Mouse (Mus musculus) adrenal gland, postnatal 25 days (tissue): ENCODE data around the gene Klhl10. TPM values are rescaled to one million over a fixed set of nuclear protein-coding genes. Genes with fewer than 3 reads are reported as not detected.
A peak's percentile ranks its signal among the peaks of the same experiment; 100 is the strongest.

Source experiments
- DNase-seq: peaks from one replicate; pipeline ENCODE4 v3.0.0; 2021; ENCODE audit warnings: mixed read lengths
- long read RNA-seq: library from polyadenylated mRNA; stranded (forward); transcript quantifications from one replicate; pipeline ENCODE4 v2.0.0, GENCODE M21; 2021
- total RNA-seq: library from RNA; stranded (reverse); gene quantifications from 2 replicates; pipeline ENCODE4 v1.2.3, GENCODE M21; 2021

Gene Klhl10
- 1.2 and 1.3 TPM in 2 replicates for total RNA-seq
- long read RNA-seq, partial matches to known transcripts: 0 of 1 reads
- long read RNA-seq, other reads (novel, unspliced or antisense): 1 of 1 reads

GRCm38 (mm10) chr11:100441797-100442196 is at the start of gene Klhl10, which contains the start of gene Nt5c3b:
TSS of gene Klhl10 (plus strand) at chr11:100441917.
TSS of gene Nt5c3b (minus strand) at chr11:100441808.
- no peak for DNase-seq

DNA sequence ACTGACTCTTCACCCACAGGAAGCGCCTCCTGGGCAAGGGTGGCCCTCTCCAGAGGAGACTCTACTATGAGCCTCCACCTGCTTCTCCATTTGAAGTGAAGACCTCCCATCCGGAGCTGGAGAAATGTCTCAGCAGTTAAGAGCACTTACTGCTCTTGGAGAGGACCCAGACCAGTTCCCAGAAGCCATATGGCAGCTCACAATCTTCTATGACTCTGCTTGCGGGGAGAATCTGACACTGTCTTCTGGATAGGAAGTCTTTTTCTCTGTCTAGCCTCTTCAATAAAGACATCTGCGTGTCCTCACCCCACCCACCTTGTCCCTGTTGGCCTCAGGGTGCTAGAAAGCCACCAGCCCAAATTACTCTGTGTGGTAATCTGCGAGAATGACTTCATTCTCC is 48.8 kb upstream of the Klhl10 start:
- DNase-seq: no peak

- DNase-seq: no peak
Measured at GRCm38 (mm10) chr11:100393733-100394132, 48.0 kb upstream of the Klhl10 start.

DNA sequence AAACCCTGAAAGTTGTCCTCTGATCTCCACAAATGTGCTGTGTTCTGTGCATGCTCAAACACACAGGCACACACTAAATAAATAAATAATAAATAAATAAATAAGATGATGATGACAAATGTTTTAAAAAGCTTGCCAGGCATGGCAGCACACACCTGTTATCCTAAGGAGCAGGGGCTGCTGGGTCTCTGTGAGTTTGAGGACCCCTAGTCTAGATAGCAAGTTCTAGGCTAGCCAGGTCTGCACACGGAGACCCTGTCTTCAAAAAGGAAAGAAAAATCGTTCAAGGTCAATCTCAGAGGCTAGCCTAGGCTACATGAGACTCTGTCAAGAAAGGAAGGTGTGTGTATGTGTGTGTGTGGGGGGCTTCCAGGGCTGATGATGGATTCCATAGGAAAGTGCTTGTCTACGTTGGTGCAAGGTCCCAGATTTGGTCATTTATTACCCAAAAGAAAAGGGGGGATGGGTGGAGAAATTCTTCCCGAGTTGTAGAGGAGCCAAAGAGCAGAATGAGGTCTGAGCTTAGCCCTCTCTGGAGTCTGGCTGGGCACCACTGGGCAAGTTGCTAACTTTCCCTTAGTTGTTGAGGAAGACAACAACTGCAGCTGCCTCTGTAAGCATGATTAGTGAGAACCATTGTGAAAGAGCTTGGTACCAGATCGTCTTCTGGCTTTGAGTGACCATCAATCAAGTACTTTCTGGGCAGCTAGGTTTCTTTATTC is 47.2 kb upstream of the Klhl10 start:
- no peak for DNase-seq

DNA sequence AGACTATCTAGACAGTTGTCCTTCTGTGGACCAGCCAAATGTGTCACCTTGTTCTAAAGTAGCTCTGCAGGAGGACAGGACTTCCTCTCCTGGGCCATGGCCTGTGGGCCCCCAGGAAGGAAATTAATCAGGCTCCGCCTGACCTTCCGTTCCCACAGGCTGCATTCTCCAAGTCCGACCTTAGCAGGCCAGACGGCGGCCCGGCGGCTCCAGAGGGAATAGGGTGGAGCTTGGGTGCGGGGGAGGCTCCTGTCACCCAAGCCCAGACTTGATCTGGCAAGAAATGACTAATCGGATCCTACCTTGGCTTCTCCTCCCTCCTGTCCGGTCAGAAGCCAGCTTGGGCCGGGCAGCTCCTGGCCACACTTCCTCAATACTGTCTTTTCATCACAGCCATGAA is 46.5 kb upstream of the Klhl10 start:
- DNase-seq: peak; percentile 76

GRCm38 (mm10) chr11:100395861-100396631 is 45.7 kb upstream of the Klhl10 start:
- no peak for DNase-seq

GRCm38 (mm10) chr11:100396886-100397599 is 44.7 kb upstream of the Klhl10 start:
- DNase-seq: no peak

DNA sequence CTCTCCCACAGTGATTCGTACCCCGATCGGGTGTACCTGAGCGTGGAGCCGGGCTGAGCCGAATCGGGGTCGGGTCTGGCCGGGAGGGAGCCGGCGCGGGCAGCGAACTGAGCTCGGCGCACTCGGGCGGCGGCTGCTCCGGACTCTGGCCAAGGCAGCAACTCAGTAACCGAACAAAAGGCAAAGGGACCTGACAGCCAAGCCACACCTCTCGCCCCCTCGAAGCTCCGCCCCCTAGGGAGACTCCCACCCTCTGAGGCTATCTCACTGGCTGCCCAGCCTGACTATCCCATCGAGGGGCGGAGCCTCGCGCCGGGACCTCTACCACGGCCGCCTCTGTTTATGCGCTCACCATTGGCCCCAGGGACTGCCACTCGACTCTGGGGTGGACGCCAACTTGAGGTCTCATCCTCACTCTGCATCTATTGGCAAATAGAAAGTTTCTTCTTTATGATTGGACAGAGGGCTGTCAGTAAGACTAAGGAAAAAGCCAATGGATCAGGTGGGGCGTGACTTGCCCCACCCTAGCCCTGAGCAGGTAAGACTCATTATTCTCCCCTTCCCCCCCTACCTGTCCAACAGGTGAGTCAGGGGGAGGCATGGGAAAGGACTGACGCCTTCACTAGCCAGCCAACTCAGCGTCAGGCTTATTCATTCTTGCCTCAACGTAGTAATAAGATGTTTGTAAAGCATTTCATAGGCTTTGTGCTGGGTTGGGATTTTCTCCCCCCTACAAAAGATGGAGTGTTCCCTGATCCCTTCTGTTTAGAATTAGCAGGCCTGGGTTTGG is 43.9 kb upstream of the Klhl10 start, which contains the start of gene Jup:
Gene Jup, minus strand, starts transcription at position 164 of the 790 bp plus-strand sequence.
- peak; percentile 99 for DNase-seq

- no peak for DNase-seq
Measured at GRCm38 (mm10) chr11:100398517-100398916, 43.2 kb upstream of the Klhl10 start.

DNA sequence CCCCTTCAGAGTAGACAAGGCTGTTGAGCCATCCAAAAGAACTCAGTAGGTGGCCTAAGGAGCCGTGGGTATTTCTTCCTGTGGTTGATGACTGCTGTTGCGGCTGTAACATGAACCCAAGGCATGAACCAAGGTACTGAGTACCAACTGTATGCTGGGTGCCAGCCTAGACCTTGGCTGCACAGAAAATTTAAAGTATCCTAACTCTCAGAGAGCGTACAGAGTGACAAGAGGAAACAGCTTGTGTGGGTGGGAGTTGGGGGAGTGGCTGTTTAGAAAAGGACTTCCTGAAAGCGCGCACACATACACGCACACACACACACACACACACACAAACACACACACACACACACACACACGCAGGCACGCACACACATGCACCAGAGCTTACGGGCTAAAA is 42.4 kb upstream of the Klhl10 start:
- DNase-seq: no peak

DNA sequence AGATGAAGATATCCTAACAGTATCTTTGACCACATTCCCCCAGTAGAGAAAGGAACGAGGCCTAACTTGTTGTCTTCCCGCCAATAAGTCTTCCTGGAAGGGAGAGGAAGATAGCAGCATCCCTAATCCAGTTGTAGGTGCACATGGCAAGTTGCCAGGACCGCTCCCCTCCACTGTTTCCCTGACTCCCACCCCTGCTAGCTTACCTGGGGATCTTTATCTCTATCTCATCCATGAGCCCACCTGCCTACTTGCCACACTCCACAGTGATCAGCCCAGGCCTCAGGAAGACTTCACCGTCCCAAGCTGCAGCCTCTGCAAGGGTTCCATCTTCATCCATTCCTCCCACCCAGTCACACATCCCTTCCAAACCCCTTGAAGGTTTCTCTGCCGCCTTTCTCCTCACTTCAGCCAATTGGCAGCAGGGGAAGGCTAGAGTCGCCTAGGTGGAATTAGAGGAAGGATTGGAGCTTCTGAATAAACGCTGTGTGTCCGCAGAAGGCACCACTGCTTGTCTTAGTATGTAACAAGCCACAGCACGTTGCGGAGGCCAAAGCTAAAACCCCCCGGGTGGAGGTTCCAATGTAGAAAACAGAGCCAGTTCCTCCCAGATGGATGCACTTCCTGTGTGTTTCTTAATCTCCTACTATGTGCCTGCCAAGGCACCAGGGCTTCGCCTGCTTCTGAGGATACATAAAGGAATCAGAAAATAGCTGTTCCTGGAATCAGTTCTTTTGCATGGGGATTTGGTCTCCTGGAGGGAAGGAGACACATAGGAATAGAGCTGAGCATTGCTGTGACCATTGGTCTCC is 41.8 kb upstream of the Klhl10 start:
- no peak for DNase-seq

GRCm38 (mm10) chr11:100400842-100401241 is 40.9 kb upstream of the Klhl10 start:
- DNase-seq: no peak

- no peak for DNase-seq
Measured at GRCm38 (mm10) chr11:100402240-100402639, 39.5 kb upstream of the Klhl10 start.

- DNase-seq: no peak
Measured at GRCm38 (mm10) chr11:100402682-100403081, 39.0 kb upstream of the Klhl10 start.

DNA sequence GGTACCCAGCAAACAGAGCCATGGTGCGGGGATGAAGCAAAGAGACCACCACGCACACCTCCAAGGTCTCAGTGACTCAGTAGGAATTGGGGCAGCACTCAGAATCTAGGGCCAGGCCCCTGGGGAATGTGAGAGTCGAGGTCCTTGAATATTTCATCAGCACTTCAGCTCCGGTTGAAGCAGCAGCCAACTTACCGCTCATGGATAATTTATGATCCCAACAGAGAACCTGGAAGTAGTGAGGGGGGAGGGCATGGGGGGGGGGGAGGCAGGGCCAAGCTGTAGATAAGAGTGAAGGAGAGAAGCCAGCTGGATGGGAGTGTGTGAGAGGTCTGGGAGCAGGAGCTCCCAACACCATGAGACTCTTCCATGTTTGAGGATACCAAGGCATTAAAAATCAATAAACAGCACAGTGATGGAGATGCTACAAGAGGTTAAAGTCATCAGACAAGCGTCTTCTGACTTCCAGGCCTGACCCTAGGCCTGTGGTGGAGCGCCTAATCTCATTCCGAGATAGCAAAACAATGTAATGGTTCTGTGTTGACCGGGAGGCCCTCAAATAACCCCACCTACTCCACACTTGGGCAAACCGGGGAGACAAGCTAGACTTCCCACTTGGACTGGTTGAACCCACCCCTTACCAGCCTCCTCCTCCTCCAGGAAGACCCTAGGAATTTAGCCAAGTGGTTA is 38.1 kb upstream of the Klhl10 start:
- no peak for DNase-seq

- DNase-seq: no peak
Measured at GRCm38 (mm10) chr11:100404456-100405074, 37.2 kb upstream of the Klhl10 start.

GRCm38 (mm10) chr11:100406273-100406672 is 35.4 kb upstream of the Klhl10 start:
- DNase-seq: no peak

DNA sequence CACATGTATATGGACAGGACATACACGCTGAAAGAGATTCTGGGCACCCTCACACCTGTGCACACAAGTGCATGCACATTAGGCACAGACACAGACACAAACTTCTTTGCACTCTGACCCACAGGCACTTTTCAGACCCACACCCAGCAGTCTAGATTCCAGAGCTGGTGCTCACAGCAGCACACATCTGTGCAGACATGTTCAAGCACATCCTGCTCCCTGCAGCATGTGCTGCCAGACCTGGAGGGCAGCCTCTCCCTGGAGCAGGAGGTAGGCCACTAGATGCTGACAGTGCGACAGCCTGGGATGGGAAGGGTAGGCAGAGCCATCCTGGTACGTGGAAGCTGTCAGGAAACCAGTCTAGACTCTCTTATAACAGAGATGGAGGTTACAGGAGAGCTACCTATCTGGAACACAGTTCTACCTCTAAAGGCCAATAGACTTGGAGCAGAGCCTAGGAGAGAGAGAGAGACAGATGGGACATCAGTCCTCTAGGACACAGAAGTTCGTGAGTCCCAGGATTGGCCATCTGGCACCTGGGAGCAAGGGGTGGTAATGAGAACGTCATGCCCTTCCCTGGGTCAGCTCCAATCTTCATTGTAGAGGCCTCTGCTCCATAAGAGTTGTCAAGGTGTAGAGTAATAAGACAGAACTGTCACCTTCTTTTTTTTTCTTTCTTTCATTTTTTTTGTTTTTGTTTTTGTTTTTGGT is 34.6 kb upstream of the Klhl10 start:
- DNase-seq: no peak
